Mouse (Mus musculus) liver, embryonic 11.5 days (tissue): ENCODE results near the gene Gimap7. TPM values are rescaled to one million over a fixed set of nuclear protein-coding genes. Genes with fewer than 3 reads are reported as not detected.
"Not testable (repeated sequence)": the region's sequence is repeated elsewhere in the genome, so short reads cannot be mapped to it uniquely, and the experiment has no call there.

Experiments
- ATAC-seq: fragments of 200-750 bp; cut with Nextera tagmentation; replicated peaks from 2 replicates; pipeline ENCODE4 v1.8.0; 2017; ENCODE audit warnings: moderate number of reproducible peaks, mild to moderate bottlenecking, moderate TSS enrichment, moderate library complexity; ENCODE audit not compliant: low FRiP score
- DNase-seq: peaks from one replicate; pipeline ENCODE4 v3.0.0-alpha.2; 2017; ENCODE audit warnings: low spot score
- H3K27ac ChIP-seq: fragments of 300-500 bp; sonication (generic); 2 replicates; pipeline ENCODE4 v1.5.1; 2014; ENCODE audit warnings: mild to moderate bottlenecking, low read depth, low read length, control low read depth
- H3K27me3 ChIP-seq: fragments of 300-500 bp; sonication (generic); replicated peaks from 2 replicates; pipeline ENCODE4 v1.6.1; 2014; ENCODE audit warnings: low read length, mixed read lengths; ENCODE audit not compliant: control insufficient read depth, insufficient read depth
- H3K36me3 ChIP-seq: fragments of 300-500 bp; sonication (generic); 2 replicates; pipeline ENCODE4 v1.6.1; 2014; ENCODE audit warnings: mild to moderate bottlenecking, low read length, moderate library complexity, mixed read lengths; ENCODE audit not compliant: control insufficient read depth, insufficient read depth
- H3K4me1 ChIP-seq: fragments of 300-500 bp; sonication (generic); replicated peaks from 2 replicates; pipeline ENCODE4 v1.6.1; 2014; ENCODE audit warnings: low read length, mixed read lengths; ENCODE audit not compliant: control insufficient read depth, insufficient read depth
- H3K4me2 ChIP-seq: fragments of 300-500 bp; sonication (generic); 2 replicates; pipeline ENCODE4 v1.6.1; 2014; ENCODE audit warnings: mild to moderate bottlenecking, control low read depth, moderate library complexity
- H3K4me3 ChIP-seq: fragments of 300-500 bp; sonication (generic); 2 replicates; pipeline ENCODE4 v1.5.1; 2014; ENCODE audit warnings: low read depth, low read length, control low read depth
- H3K9ac ChIP-seq: fragments of 300-500 bp; sonication (generic); 2 replicates; pipeline ENCODE4 v1.6.1; 2014; ENCODE audit warnings: low read depth, low read length, control low read depth
- H3K9me3 ChIP-seq: fragments of 300-500 bp; sonication (generic); 2 replicates; pipeline ENCODE4 v1.6.1; 2016; ENCODE audit warnings: low read length, inconsistent platforms, mixed read lengths; ENCODE audit not compliant: control insufficient read depth
- WGBS: fragments of 180-500 bp; shearing (Covaris S2); extraction: QIAGEN DNeasy Blood & Tissue Kit; methylation state at CpG from one replicate; pipeline ENCODE4 v1.1.7; 2014; 5-methylcytosine and 5-hydroxymethylcytosine counted together
- polyA plus RNA-seq: library from polyadenylated mRNA; unstranded; fragments of >200 nt; fragmentation: Nextera tagmentation; extraction: Ambion mirVana; gene quantifications from 2 replicates; pipeline ENCODE4 v1.2.1, GENCODE M21; 2014

Gimap7 gene
- polyA plus RNA-seq, 1 experiment from 2014 or later: not detected

DNA sequence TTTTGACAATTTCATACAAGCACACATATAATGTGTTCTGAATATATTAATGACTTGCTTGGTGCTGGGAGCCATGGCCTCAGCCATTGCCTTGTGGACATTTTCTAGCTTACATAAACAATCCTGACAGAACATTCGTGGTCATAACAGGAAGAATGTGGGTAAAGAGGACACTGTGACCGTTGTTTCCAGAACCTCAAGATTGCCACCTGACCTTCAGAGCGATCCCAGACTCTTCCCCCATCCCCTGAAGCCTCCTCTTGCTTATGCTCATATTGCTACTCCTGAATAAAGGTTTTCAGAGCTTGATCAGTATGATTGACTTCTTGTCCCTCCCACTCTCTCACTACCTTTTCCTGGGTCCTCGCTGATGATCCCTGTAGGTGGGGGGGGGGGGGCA lies 40.0 kb upstream of the Gimap7 start:
- DNase-seq (no peak), ATAC-seq (no peak)
- Histone ChIP-seq H3K27me3 (no peaks in the 10 kb centered on the region), H3K9me3 (no peaks in the 10 kb centered on the region), H3K9ac (no peak overlapping the region), H3K27ac (no peak overlapping the region), H3K4me1 (0 out of 2 replicates have a peak, but pooled peaks cover 8% of the 10 kb centered on the region), H3K4me2 (no peak overlapping the region), H3K4me3 (no peak overlapping the region), H3K36me3 (0 out of 2 replicates have a peak, but pooled peaks cover 2% of the 10 kb centered on the region)
- 51% methylated on average over 4 of the region's 4 CpGs for WGBS

DNA sequence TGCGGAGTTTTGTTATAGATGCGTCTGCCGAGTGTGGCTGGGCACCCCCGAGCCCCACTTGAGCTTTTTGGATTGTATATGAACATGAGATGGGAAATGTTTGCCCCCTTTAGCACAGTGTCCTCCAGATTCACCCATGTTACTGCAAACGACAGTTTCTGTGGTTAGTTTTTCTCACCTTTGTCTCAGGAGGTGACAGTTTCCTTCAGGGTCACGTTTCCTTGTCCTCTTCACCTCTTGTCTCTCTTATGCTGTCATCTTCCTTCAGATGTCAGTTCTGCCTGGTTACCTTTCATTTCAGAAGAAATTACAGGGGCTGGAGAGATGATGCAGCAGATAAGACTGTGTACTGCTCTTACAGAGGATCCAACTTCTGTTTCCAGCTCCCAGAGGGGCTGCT lies 38.7 kb upstream of the Gimap7 start:
- Histone ChIP-seq H3K4me2 (no peak overlapping the region), H3K27me3 (no peaks in the 10 kb centered on the region), H3K4me1 (0 out of 2 replicates have a peak, but pooled peaks cover 8% of the 10 kb centered on the region), H3K4me3 (no peak overlapping the region), H3K9ac (no peak overlapping the region), H3K27ac (no peak overlapping the region), H3K9me3 (no peaks in the 10 kb centered on the region), H3K36me3 (0 out of 2 replicates have a peak, but pooled peaks cover 2% of the 10 kb centered on the region)
- DNase-seq: no peak
- no peak for ATAC-seq
- 67% methylated on average over 6 of the region's 6 CpGs for WGBS

DNA sequence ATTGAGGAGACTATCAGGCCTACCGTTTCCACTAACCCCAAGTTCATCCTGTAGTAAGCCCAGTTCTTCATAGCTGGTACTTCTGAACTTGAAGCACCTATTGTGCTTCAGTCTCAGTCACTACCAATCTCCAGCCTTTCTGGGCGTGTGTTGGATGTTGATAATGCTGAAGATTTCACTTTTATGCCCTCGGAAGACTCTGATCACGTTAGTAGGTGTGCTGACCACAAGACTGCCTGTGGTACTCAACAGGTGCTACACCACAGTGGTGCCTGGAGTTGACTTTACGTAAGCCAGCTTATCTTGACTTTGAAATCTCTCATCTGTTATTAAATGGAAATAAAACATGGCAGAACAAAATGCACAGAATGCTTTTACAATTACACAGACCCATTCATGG lies 38.0 kb upstream of the Gimap7 start:
- no peaks in the 10 kb centered on the region for H3K27me3 ChIP-seq
- no peak overlapping the region for H3K9ac ChIP-seq
- DNase-seq (no peak), ATAC-seq (no peak)
- 0 out of 2 replicates have a peak, but pooled peaks cover 8% of the 10 kb centered on the region for H3K4me1 ChIP-seq
- H3K9me3 ChIP-seq: no peaks in the 10 kb centered on the region
- H3K4me2 ChIP-seq: no peak overlapping the region
- 72% methylated on average over 5 of the region's 5 CpGs for WGBS
- H3K36me3 ChIP-seq: 0 out of 2 replicates have a peak, but pooled peaks cover 2% of the 10 kb centered on the region
- H3K27ac ChIP-seq: no peak overlapping the region
- no peak overlapping the region for H3K4me3 ChIP-seq

GRCm38 (mm10) chr6:48681472-48682090 lies 36.8 kb upstream of the Gimap7 start:
- no peak for ATAC-seq
- no peak overlapping the region for H3K4me3 ChIP-seq
- H3K36me3 ChIP-seq: 0 out of 2 replicates have a peak, but pooled peaks cover 2% of the 10 kb centered on the region
- no peak overlapping the region for H3K9ac ChIP-seq
- no peak overlapping the region for H3K27ac ChIP-seq
- DNase-seq: no peak
- no peak overlapping the region for H3K4me2 ChIP-seq
- no peaks in the 10 kb centered on the region for H3K27me3 ChIP-seq
- no peaks in the 10 kb centered on the region for H3K9me3 ChIP-seq
- H3K4me1 ChIP-seq: 0 out of 2 replicates have a peak, but pooled peaks cover 1% of the 10 kb centered on the region
- 40% methylated on average over 3 of the region's 3 CpGs for WGBS

DNA sequence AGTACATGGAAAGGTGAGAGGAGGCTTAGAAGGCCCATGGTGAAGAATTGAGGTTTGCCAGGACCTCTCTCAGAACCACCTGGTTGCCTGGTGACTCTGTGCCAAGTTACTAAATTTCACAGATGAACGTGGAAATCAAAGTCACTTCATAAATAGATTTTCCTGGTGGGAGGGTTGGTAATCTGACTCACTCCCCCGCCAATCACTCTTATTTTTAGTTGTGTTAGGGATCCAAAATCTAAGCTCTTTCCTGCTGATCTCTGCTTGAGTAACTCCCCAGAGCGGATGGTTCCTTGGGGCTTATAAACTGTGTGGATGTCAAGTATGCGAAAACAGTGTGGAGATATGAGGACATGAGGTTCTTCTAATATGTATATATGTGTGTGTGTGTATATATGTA lies 36.1 kb upstream of the Gimap7 start:
- Histone ChIP-seq H3K27me3 (no peaks in the 10 kb centered on the region), H3K27ac (no peak overlapping the region), H3K4me2 (no peak overlapping the region), H3K9ac (no peak overlapping the region), H3K36me3 (0 out of 2 replicates have a peak, but pooled peaks cover 2% of the 10 kb centered on the region), H3K4me3 (no peak overlapping the region), H3K4me1 (no peaks in the 10 kb centered on the region), H3K9me3 (no peaks in the 10 kb centered on the region)
- WGBS: 72% methylated on average over 4 of the region's 4 CpGs
- no peak for ATAC-seq
- DNase-seq: no peak

DNA sequence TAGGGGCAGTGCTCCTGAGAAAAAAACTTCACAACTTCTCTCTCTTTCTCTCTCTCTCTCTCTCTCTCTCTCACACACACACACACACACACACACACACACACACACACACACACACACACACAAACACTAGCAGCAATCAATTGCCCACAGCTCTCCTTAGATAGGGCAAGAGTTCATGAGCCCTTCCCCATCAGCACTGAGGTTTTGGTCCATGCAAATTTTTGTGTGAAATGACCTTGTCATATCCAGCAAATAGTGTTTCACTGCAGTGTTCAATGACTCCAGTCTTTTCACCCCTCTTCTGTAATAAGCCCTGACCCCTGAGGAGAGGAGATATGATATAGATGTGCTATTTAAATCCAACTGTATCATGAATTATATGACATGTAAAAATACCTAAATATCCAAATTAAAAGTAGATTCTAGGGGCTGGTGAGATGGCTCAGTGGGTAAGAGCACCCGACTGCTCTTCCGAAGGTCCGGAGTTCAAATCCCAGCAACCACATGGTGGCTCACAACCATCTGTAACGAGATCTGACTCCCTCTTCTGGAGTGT lies 35.1 kb upstream of the Gimap7 start:
- not testable (repeated sequence) for ATAC-seq, H3K9ac ChIP-seq, H3K4me3 ChIP-seq, H3K4me1 ChIP-seq, H3K27ac ChIP-seq, H3K36me3 ChIP-seq, H3K9me3 ChIP-seq, DNase-seq, H3K4me2 ChIP-seq, H3K27me3 ChIP-seq
- WGBS: 98% methylated on average over 3 of the region's 4 CpGs

GRCm38 (mm10) chr6:48684319-48684718 lies 34.1 kb upstream of the Gimap7 start, which contains the start of gene Gimap4:
Gene Gimap4 (plus strand): TSS chr6:48684549.
- peak within 1 kb of the TSS; percentile 9; the same call in 1 of the 2 replicates for H3K4me2 ChIP-seq
- no peaks in the 10 kb centered on the region for H3K4me1 ChIP-seq
- H3K9ac ChIP-seq: no peak within 1 kb of the TSS
- ATAC-seq (no peak), DNase-seq (no peak)
- no peak within 1 kb of the TSS for H3K4me3 ChIP-seq
- WGBS: 59% methylated on average over 5 of the region's 5 CpGs
- no peaks in the 10 kb centered on the region for H3K36me3 ChIP-seq
- no peak within 1 kb of the TSS for H3K27ac ChIP-seq
- H3K9me3 ChIP-seq: no peaks in the 10 kb centered on the region
- H3K27me3 ChIP-seq: no peaks in the 10 kb centered on the region

GRCm38 (mm10) chr6:48684806-48685205 lies 33.6 kb upstream of the Gimap7 start:
- H3K27ac ChIP-seq: no peak overlapping the region
- H3K4me3 ChIP-seq: no peak overlapping the region
- H3K4me1 ChIP-seq: no peaks in the 10 kb centered on the region
- H3K36me3 ChIP-seq: no peaks in the 10 kb centered on the region
- no peak overlapping the region for H3K9ac ChIP-seq
- 56% methylated on average over 4 of the region's 4 CpGs for whole genome bisulfite sequencing
- no peak for ATAC-seq
- H3K9me3 ChIP-seq: no peaks in the 10 kb centered on the region
- DNase-seq: no peak
- H3K27me3 ChIP-seq: no peaks in the 10 kb centered on the region
- no peak overlapping the region; the same call in 1 of the 2 replicates for H3K4me2 ChIP-seq

- DNase-seq: no peak
- H3K9me3 ChIP-seq: no peaks in the 10 kb centered on the region
- no peak overlapping the region for H3K27ac ChIP-seq
- H3K4me2 ChIP-seq: peak overlapping the region; percentile 9; the same call in 1 of the 2 replicates
- H3K9ac ChIP-seq: no peak overlapping the region
- no peaks in the 10 kb centered on the region for H3K4me1 ChIP-seq
- 72% methylated on average over 2 of the region's 2 CpGs for WGBS
- no peak overlapping the region for H3K4me3 ChIP-seq
- H3K27me3 ChIP-seq: no peaks in the 10 kb centered on the region
- no peaks in the 10 kb centered on the region for H3K36me3 ChIP-seq
- ATAC-seq: no peak
These were observed 33.2 kb upstream of the Gimap7 start for GRCm38 (mm10) chr6:48685251-48685650.
